Mouse (Mus musculus) lung, postnatal 0 days (tissue): ENCODE measurements around the gene Tprn. TPM values are rescaled to one million over a fixed set of nuclear protein-coding genes. Genes with fewer than 3 reads are reported as not detected.

ENCODE experiments used
- ATAC-seq: fragments of 200-750 bp; cut with Nextera tagmentation; 2 replicates; pipeline ENCODE4 v1.8.0; 2017; ENCODE audit warnings: moderate library complexity
- DNase-seq: peaks from one replicate; pipeline ENCODE4 v3.0.0-alpha.2; 2016; ENCODE audit warnings: low spot score
- H3K27ac ChIP-seq: fragments of 300-500 bp; sonication (generic); 2 replicates; pipeline ENCODE4 v1.5.1; 2014; ENCODE audit warnings: antibody characterized with exemption, mild to moderate bottlenecking, low read length, mixed read lengths
- H3K27me3 ChIP-seq: fragments of 300-500 bp; sonication (generic); replicated peaks from 2 replicates; pipeline ENCODE4 v1.6.1; 2014; ENCODE audit warnings: low read length, mixed read lengths; ENCODE audit not compliant: insufficient read depth
- H3K36me3 ChIP-seq: fragments of 300-500 bp; sonication (generic); 2 replicates; pipeline ENCODE4 v1.6.1; 2014; ENCODE audit warnings: low read length, mixed read lengths; ENCODE audit not compliant: insufficient read depth
- H3K4me1 ChIP-seq: fragments of 300-500 bp; sonication (generic); 2 replicates; pipeline ENCODE4 v1.6.1; 2014; ENCODE audit warnings: antibody characterized with exemption, low read depth, low read length, mixed read lengths; ENCODE audit not compliant: insufficient read depth
- H3K4me2 ChIP-seq: fragments of 300-500 bp; sonication (generic); replicated peaks from 2 replicates; pipeline ENCODE4 v1.6.1; 2014; ENCODE audit warnings: low read depth, mild to moderate bottlenecking, low read length, moderate library complexity, mixed read lengths
- H3K4me3 ChIP-seq: fragments of 300-500 bp; sonication (generic); 2 replicates; pipeline ENCODE4 v1.5.1; 2014; ENCODE audit warnings: low read depth, low read length
- H3K9ac ChIP-seq: fragments of 300-500 bp; sonication (generic); replicated peaks from 2 replicates; pipeline ENCODE4 v1.6.1; 2014; ENCODE audit warnings: low read depth, mild to moderate bottlenecking
- H3K9me3 ChIP-seq: fragments of 300-500 bp; sonication (generic); 2 replicates; pipeline ENCODE4 v1.6.1; 2016; ENCODE audit warnings: low read length, mixed read lengths
- CTCF ChIP-seq: IDR thresholded peaks from 2 replicates; pipeline ENCODE4 v1.5.1; 2016; ENCODE audit warnings: antibody characterized with exemption, mild to moderate bottlenecking
- EP300 ChIP-seq: IDR thresholded peaks from 2 replicates; pipeline ENCODE4 v1.6.1; 2016; ENCODE audit warnings: antibody characterized with exemption, mild to moderate bottlenecking, control low read depth
- WGBS: fragments of 180-500 bp; shearing (Covaris S2); extraction: QIAGEN DNeasy Blood & Tissue Kit; methylation state at CpG from one replicate; pipeline ENCODE4 v1.1.7; 2014; 5-methylcytosine and 5-hydroxymethylcytosine counted together
- polyA plus RNA-seq: library from polyadenylated mRNA; unstranded; fragments of >200 nt; fragmentation: Nextera tagmentation; extraction: Ambion mirVana; gene quantifications from 2 replicates; pipeline ENCODE4 v1.2.1, GENCODE M21; 2015

Gene Tprn
- polyA plus RNA-seq, 1 experiment from 2014 or later: 7.4 TPM

GRCm38 (mm10) chr2:25265897-25266656 is 3.7 kb downstream of the Tprn start:
- ATAC-seq: no peak
- Histone ChIP-seq H3K9me3 (no peaks in the 10 kb centered on the region), H3K27me3 (no peaks in the 10 kb centered on the region), H3K4me2 (no peak overlapping the region), H3K27ac (peak overlapping the region; percentile 43; the same call in 1 of the 2 replicates), H3K36me3 (no peaks in the 10 kb centered on the region), H3K4me3 (no peak overlapping the region), H3K9ac (0 out of 2 replicates have a peak overlapping the region, but pooled peaks have one; percentile 34), H3K4me1 (peaks cover 18% of the 10 kb centered on the region; the same call in 1 of the 2 replicates)
- TF ChIP-seq CTCF (no peak), EP300 (no peak)
- peak; percentile 54 for DNase-seq
- WGBS: 54% methylated on average over 6 of the region's 6 CpGs

GRCm38 (mm10) chr2:25266720-25267119 is 4.3 kb downstream of the Tprn start:
- no peak overlapping the region for H3K4me3 ChIP-seq
- H3K9me3 ChIP-seq: no peaks in the 10 kb centered on the region
- 12% methylated on average over 2 of the region's 2 CpGs for WGBS
- peak overlapping the region; percentile 43; the same call in 1 of the 2 replicates for H3K27ac ChIP-seq
- H3K4me1 ChIP-seq: peaks cover 24% of the 10 kb centered on the region; the same call in 1 of the 2 replicates
- DNase-seq (no peak), ATAC-seq (no peak)
- H3K4me2 ChIP-seq: no peak overlapping the region
- no peaks in the 10 kb centered on the region for H3K27me3 ChIP-seq
- 0 out of 2 replicates have a peak overlapping the region, but pooled peaks have one; percentile 34 for H3K9ac ChIP-seq
- TF ChIP-seq CTCF: no peak
- TF ChIP-seq EP300: no peak
- no peaks in the 10 kb centered on the region for H3K36me3 ChIP-seq

GRCm38 (mm10) chr2:25267241-25267640 is 4.8 kb downstream of the Tprn start:
- no peaks in the 10 kb centered on the region for H3K9me3 ChIP-seq
- no peaks in the 10 kb centered on the region for H3K36me3 ChIP-seq
- ATAC-seq (no peak), DNase-seq (no peak)
- H3K4me1 ChIP-seq: peaks cover 24% of the 10 kb centered on the region; the same call in 1 of the 2 replicates
- TF ChIP-seq CTCF (no peak), EP300 (no peak)
- no peak overlapping the region for H3K9ac ChIP-seq
- no peak overlapping the region for H3K4me2 ChIP-seq
- no peak overlapping the region for H3K27ac ChIP-seq
- H3K4me3 ChIP-seq: no peak overlapping the region
- no peaks in the 10 kb centered on the region for H3K27me3 ChIP-seq

- Histone ChIP-seq H3K27me3 (no peaks in the 10 kb centered on the region), H3K9ac (no peak overlapping the region), H3K36me3 (no peaks in the 10 kb centered on the region), H3K9me3 (no peaks in the 10 kb centered on the region), H3K27ac (no peak overlapping the region), H3K4me2 (no peak overlapping the region), H3K4me3 (no peak overlapping the region), H3K4me1 (peaks cover 25% of the 10 kb centered on the region; the same call in 1 of the 2 replicates)
- TF ChIP-seq EP300 (no peak), CTCF (no peak)
- DNase-seq (no peak), ATAC-seq (no peak)
- 75% methylated on average over 4 of the region's 4 CpGs for WGBS
These were observed 5.4 kb downstream of the Tprn start for GRCm38 (mm10) chr2:25267746-25268309.

- Histone ChIP-seq H3K4me1 (peaks cover 21% of the 10 kb centered on the region; the same call in 1 of the 2 replicates), H3K4me2 (peak within 1 kb of the TSS; percentile 88), H3K27me3 (no peaks in the 10 kb centered on the region), H3K9me3 (no peaks in the 10 kb centered on the region), H3K36me3 (peaks cover 14% of the 10 kb centered on the region; the same call in 1 of the 2 replicates), H3K4me3 (peak within 1 kb of the TSS; percentile 56), H3K27ac (peak within 1 kb of the TSS; percentile 93), H3K9ac (peak within 1 kb of the TSS; percentile 81)
- TF ChIP-seq EP300: no peak
- peak; percentile 68 for TF ChIP-seq CTCF
- DNase-seq (peak; percentile 98), ATAC-seq (peak; percentile 99)
- 0% methylated on average over 54 of the region's 55 CpGs for WGBS
These were observed 9.6 kb downstream of the Tprn start, which contains the start of the genes Ssna1 and Anapc2 for GRCm38 (mm10) chr2:25271827-25272511. Gene Ssna1, minus strand, starts transcription at chr2:25272438. Gene Anapc2, plus strand, starts transcription at chr2:25272478.

- Histone ChIP-seq H3K4me2 (peak overlapping the region; percentile 88), H3K9ac (peak overlapping the region; percentile 81), H3K27me3 (no peaks in the 10 kb centered on the region), H3K36me3 (peaks cover 15% of the 10 kb centered on the region; the same call in 1 of the 2 replicates), H3K4me3 (peak overlapping the region; percentile 56), H3K4me1 (peaks cover 21% of the 10 kb centered on the region; the same call in 1 of the 2 replicates), H3K9me3 (no peaks in the 10 kb centered on the region), H3K27ac (peak overlapping the region; percentile 33; the same call in 1 of the 2 replicates)
- DNase-seq: no peak
- TF ChIP-seq CTCF: no peak
- no peak for TF ChIP-seq EP300
- WGBS: 1% methylated on average over 24 of the region's 29 CpGs
- ATAC-seq: peak; percentile 26
These were observed 10.1 kb downstream of the Tprn start for GRCm38 (mm10) chr2:25272515-25272914.
